Mouse (Mus musculus) erythroblast, embryonic 14.5 days (primary cell): ENCODE results near the gene Knl1.

Experiments used
- GATA1 ChIP-seq: IDR thresholded peaks from 2 replicates; pipeline ENCODE4 v1.6.1; 2012; ENCODE audit warnings: low read length, inconsistent platforms, mixed read lengths
- TAL1 ChIP-seq: IDR thresholded peaks from 3 replicates; pipeline ENCODE4 v1.6.1; 2012; ENCODE audit warnings: low read length, inconsistent platforms, mixed read lengths

DNA sequence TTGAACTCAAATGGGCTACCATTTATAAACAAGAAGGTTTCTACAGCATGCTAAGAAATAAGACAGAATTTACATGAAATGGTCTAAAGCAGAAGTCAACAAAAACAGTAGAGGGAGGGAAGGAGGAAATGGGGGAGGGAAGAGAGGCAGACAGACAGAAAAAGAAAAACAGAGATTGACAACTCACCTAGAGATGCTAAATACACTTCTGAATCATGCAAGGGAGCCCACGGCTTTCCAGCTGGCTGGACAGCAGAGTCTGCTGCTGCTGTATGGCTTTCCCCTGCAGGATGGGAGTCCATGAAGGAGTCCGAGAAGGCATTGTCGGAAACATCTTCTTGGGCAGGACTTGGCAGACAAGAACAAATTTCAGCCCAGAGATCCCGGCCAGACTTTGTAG, 20.0 kb upstream of the Knl1 start:
- TF ChIP-seq TAL1 (no peak), GATA1 (no peak)
